Mouse (Mus musculus) lung, postnatal 0 days (tissue): ENCODE data around the gene 1110008P14Rik.

Experiments
- CTCF ChIP-seq: IDR thresholded peaks from 2 replicates; pipeline ENCODE4 v1.5.1; 2016; ENCODE audit warnings: antibody characterized with exemption, mild to moderate bottlenecking
- EP300 ChIP-seq: IDR thresholded peaks from 2 replicates; pipeline ENCODE4 v1.6.1; 2016; ENCODE audit warnings: antibody characterized with exemption, mild to moderate bottlenecking, control low read depth

DNA sequence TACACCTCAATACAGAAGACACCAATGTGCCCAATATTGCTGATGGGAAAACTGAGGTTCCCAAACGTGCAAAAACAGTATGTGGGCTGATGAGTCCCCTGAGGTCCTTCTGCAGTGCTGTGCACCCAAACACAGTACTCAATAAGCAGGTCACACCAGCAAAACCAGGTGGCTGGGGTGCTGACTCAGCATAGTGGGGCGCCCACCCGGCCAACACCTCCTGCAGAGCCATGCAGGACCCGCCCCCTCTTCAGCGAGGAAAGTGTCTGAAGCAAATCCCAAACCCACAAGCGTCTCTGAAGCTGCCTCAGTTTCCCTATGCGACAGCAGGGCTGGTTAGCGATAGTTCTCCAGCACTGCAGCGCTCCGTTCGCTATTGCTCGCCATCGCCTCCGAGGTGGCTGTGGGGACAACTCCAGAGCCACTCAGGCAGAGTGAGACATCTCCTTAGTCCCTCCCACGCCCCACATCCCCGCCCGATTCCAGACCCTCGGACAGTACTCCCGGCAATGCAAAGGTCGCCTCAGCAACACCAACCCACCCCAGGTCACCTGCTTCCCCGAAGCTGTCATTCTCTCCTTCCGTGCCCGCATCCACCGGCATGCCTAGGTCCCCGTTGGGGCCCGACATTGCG, 480 bp downstream of the 1110008P14Rik start:
- TF ChIP-seq CTCF, result no peak
- no peak for TF ChIP-seq EP300
